Mouse (Mus musculus): ENCODE data around the gene Hoxb7.

Hoxb7 gene

GRCm38 (mm10) chr11:96286739-96287385 lies 439 bp downstream of the Hoxb7 start:
- no peak for DNase-seq (ENCODE audit: low spot score)

- DNase-seq (ENCODE audit: low spot score), result no peak
Measured at GRCm38 (mm10) chr11:96287411-96287810, 988 bp downstream of the Hoxb7 start.

- DNase-seq (ENCODE audit: low spot score), result no peak
Measured at GRCm38 (mm10) chr11:96288455-96289221, 2.2 kb downstream of the Hoxb7 start.

GRCm38 (mm10) chr11:96289293-96289692 lies 2.9 kb downstream of the Hoxb7 start:
- DNase-seq (ENCODE audit: low spot score), result no peak

- no peak for DNase-seq (ENCODE audit: low spot score)
Measured at GRCm38 (mm10) chr11:96289837-96290236, 3.4 kb downstream of the Hoxb7 start.

- DNase-seq (ENCODE audit: low spot score), result no peak
Measured at GRCm38 (mm10) chr11:96290705-96291355, 4.4 kb downstream of the Hoxb7 start.

- DNase-seq (ENCODE audit: low spot score), result no peak
Measured at GRCm38 (mm10) chr11:96291681-96292564, 5.5 kb downstream of the Hoxb7 start, which contains the start of gene Hoxb6. Gene Hoxb6 (plus strand): TSS chr11:96292476.

GRCm38 (mm10) chr11:96292565-96293301 lies 6.3 kb downstream of the Hoxb7 start:
- no peak for DNase-seq (ENCODE audit: low spot score)

GRCm38 (mm10) chr11:96293302-96293921 lies 7.0 kb downstream of the Hoxb7 start:
- DNase-seq (ENCODE audit: low spot score), result no peak

GRCm38 (mm10) chr11:96294245-96295091 lies 8.0 kb downstream of the Hoxb7 start:
- no peak for DNase-seq (ENCODE audit: low spot score)

- DNase-seq (ENCODE audit: low spot score), result no peak
Measured at GRCm38 (mm10) chr11:96295092-96295835, 8.8 kb downstream of the Hoxb7 start.

GRCm38 (mm10) chr11:96296997-96297396 lies 10.6 kb downstream of the Hoxb7 start:
- DNase-seq (ENCODE audit: low spot score), result no peak

GRCm38 (mm10) chr11:96297428-96297827 lies 11.0 kb downstream of the Hoxb7 start:
- DNase-seq (ENCODE audit: low spot score), result no peak

- DNase-seq (ENCODE audit: low spot score), result no peak
Measured at GRCm38 (mm10) chr11:96297968-96298635, 11.7 kb downstream of the Hoxb7 start.

GRCm38 (mm10) chr11:96298895-96299667 lies 12.7 kb downstream of the Hoxb7 start:
- no peak for DNase-seq (ENCODE audit: low spot score)

- no peak for DNase-seq (ENCODE audit: low spot score)
Measured at GRCm38 (mm10) chr11:96299781-96300180, 13.4 kb downstream of the Hoxb7 start.

- DNase-seq (ENCODE audit: low spot score), result no peak
Measured at GRCm38 (mm10) chr11:96300354-96301063, 14.1 kb downstream of the Hoxb7 start.

Measured in left cerebral cortex, adult 11 months (tissue).